Mouse (Mus musculus): ENCODE data around the gene Gm10354. TPM values are rescaled to one million over a fixed set of nuclear protein-coding genes. Genes with fewer than 3 reads are reported as not detected.
"Not testable (repeated sequence)": the region's sequence is repeated elsewhere in the genome, so short reads cannot be mapped to it uniquely, and the experiment has no call there.

Gene Gm10354
- total and polyA plus RNA-seq, 3 experiments, result not detected

- H3K36me3 ChIP-seq (ENCODE audit: control insufficient read depth, insufficient read depth, low read length); H3K27ac ChIP-seq; H3K9ac ChIP-seq (ENCODE audit: low read depth, low read length); H3K27me3 ChIP-seq (ENCODE audit: control insufficient read depth, insufficient read depth, low read length); H3K79me2 ChIP-seq (replicated peaks; ENCODE audit: control insufficient read depth, insufficient read depth, low read length); DNase-seq; H3K4me1 ChIP-seq (ENCODE audit: control insufficient read depth, insufficient read depth, low read length); intact Hi-C loops (cut with DNase I); H3K4me3 ChIP-seq: not testable (repeated sequence)
- TF ChIP-seq CTCF (IDR thresholded peaks at IDR 0.05), result peak; percentile 24; the same call in 1 of the 2 replicates
- WGBS, result 76% methylated on average over 13 of the region's 13 CpGs
These were observed 14.9 kb downstream of the Gm10354 start for GRCm38 (mm10) chr5:14963821-14964220.

- DNase-seq; H3K27me3 ChIP-seq (ENCODE audit: control insufficient read depth, insufficient read depth, low read length); H3K27ac ChIP-seq; H3K9ac ChIP-seq (ENCODE audit: low read depth, low read length); H3K36me3 ChIP-seq (ENCODE audit: control insufficient read depth, insufficient read depth, low read length); H3K4me1 ChIP-seq (ENCODE audit: control insufficient read depth, insufficient read depth, low read length); intact Hi-C loops (cut with DNase I); H3K4me3 ChIP-seq; H3K79me2 ChIP-seq (replicated peaks; ENCODE audit: control insufficient read depth, insufficient read depth, low read length): not testable (repeated sequence)
- WGBS, result 69% methylated on average over 4 of the region's 4 CpGs
These were observed 17.2 kb downstream of the Gm10354 start for GRCm38 (mm10) chr5:14961502-14961901.

DNA sequence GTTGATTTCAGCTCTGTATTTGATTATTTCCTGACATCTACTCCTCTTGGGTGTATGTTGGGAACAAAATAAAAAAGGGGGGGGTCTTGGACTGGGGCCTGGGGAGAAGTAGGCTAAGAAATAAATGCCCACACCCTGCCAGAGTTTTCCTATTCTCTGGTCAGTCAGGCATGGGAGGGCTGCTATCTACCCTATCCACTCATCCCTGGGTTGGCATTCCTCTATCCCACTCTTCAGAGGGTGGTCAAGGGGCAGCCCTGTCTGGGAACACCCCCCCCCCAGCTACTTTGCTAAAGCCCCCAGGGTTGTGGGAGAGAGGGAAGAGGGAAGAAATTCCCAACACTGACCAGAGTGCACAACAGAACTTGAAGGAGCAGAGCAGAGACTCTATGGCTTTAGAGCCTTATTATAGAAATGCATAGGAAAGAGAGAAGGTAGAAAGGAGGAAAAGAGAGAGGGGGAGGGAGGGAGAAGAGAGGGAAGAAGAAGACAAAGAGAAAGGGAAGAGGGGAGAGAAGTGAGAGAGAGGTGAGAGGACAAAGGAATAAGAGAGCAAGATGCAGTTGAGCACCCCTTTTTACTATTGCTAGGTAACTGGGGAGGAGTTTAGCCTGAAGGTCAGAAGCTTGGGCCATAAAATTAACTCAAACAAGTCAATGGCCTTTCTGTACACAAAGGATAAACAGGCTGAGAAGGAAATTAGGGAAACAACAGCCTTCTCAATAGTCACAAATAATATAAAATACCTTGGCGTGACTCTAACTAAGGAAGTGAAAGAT is 22.6 kb downstream of the Gm10354 start:
- 74% methylated on average over 1 of the region's 1 CpGs for WGBS
- DNase-seq; H3K9ac ChIP-seq (ENCODE audit: low read depth, low read length); H3K27ac ChIP-seq; H3K4me3 ChIP-seq; H3K4me1 ChIP-seq (ENCODE audit: control insufficient read depth, insufficient read depth, low read length); intact Hi-C loops (cut with DNase I); H3K79me2 ChIP-seq (replicated peaks; ENCODE audit: control insufficient read depth, insufficient read depth, low read length); H3K27me3 ChIP-seq (ENCODE audit: control insufficient read depth, insufficient read depth, low read length); H3K36me3 ChIP-seq (ENCODE audit: control insufficient read depth, insufficient read depth, low read length): not testable (repeated sequence)

GRCm38 (mm10) chr5:14953587-14953986 is 25.1 kb downstream of the Gm10354 start:
- intact Hi-C loops (cut with DNase I); DNase-seq; H3K4me3 ChIP-seq: not testable (repeated sequence)

GRCm38 (mm10) chr5:14952749-14953148 is 26.0 kb downstream of the Gm10354 start:
- WGBS, result 56% methylated on average over 3 of the region's 3 CpGs
- H3K4me1 ChIP-seq (ENCODE audit: control insufficient read depth, insufficient read depth, low read length); H3K36me3 ChIP-seq (ENCODE audit: control insufficient read depth, insufficient read depth, low read length); H3K4me3 ChIP-seq; intact Hi-C loops (cut with DNase I); H3K27me3 ChIP-seq (ENCODE audit: control insufficient read depth, insufficient read depth, low read length); H3K9ac ChIP-seq (ENCODE audit: low read depth, low read length); H3K79me2 ChIP-seq (replicated peaks; ENCODE audit: control insufficient read depth, insufficient read depth, low read length); H3K27ac ChIP-seq; DNase-seq: not testable (repeated sequence)

More at GRCm38 (mm10) chr5:14953587-14953986, 25.1 kb downstream of the Gm10354 start:
- not testable (repeated sequence) for H3K27me3 ChIP-seq (ENCODE audit: control insufficient read depth, insufficient read depth, low read length); H3K9ac ChIP-seq (ENCODE audit: low read depth, low read length); H3K4me1 ChIP-seq (ENCODE audit: control insufficient read depth, insufficient read depth, low read length); H3K79me2 ChIP-seq (replicated peaks; ENCODE audit: control insufficient read depth, insufficient read depth, low read length); H3K27ac ChIP-seq; H3K36me3 ChIP-seq (ENCODE audit: control insufficient read depth, insufficient read depth, low read length)

- WGBS, result 61% methylated on average over 7 of the region's 7 CpGs
- H3K9ac ChIP-seq (ENCODE audit: low read depth, low read length); H3K79me2 ChIP-seq (replicated peaks; ENCODE audit: control insufficient read depth, insufficient read depth, low read length); H3K4me1 ChIP-seq (ENCODE audit: control insufficient read depth, insufficient read depth, low read length); intact Hi-C loops (cut with DNase I); H3K4me3 ChIP-seq; H3K27ac ChIP-seq; H3K27me3 ChIP-seq (ENCODE audit: control insufficient read depth, insufficient read depth, low read length); H3K36me3 ChIP-seq (ENCODE audit: control insufficient read depth, insufficient read depth, low read length); DNase-seq: not testable (repeated sequence)
These were observed 26.9 kb downstream of the Gm10354 start for GRCm38 (mm10) chr5:14951822-14952221.

- H3K27ac ChIP-seq; DNase-seq; H3K9ac ChIP-seq (ENCODE audit: low read depth, low read length); H3K4me1 ChIP-seq (ENCODE audit: control insufficient read depth, insufficient read depth, low read length); H3K79me2 ChIP-seq (replicated peaks; ENCODE audit: control insufficient read depth, insufficient read depth, low read length); H3K27me3 ChIP-seq (ENCODE audit: control insufficient read depth, insufficient read depth, low read length); intact Hi-C loops (cut with DNase I); H3K36me3 ChIP-seq (ENCODE audit: control insufficient read depth, insufficient read depth, low read length); H3K4me3 ChIP-seq: not testable (repeated sequence)
- 51% methylated on average over 4 of the region's 4 CpGs for WGBS
These were observed 31.1 kb downstream of the Gm10354 start for GRCm38 (mm10) chr5:14947482-14948198.

- WGBS, result 37% methylated on average over 4 of the region's 4 CpGs
- H3K36me3 ChIP-seq (ENCODE audit: control insufficient read depth, insufficient read depth, low read length); H3K27me3 ChIP-seq (ENCODE audit: control insufficient read depth, insufficient read depth, low read length); H3K27ac ChIP-seq; DNase-seq; intact Hi-C loops (cut with DNase I); H3K79me2 ChIP-seq (replicated peaks; ENCODE audit: control insufficient read depth, insufficient read depth, low read length); H3K4me3 ChIP-seq; H3K4me1 ChIP-seq (ENCODE audit: control insufficient read depth, insufficient read depth, low read length); H3K9ac ChIP-seq (ENCODE audit: low read depth, low read length): not testable (repeated sequence)
These were observed 33.2 kb downstream of the Gm10354 start for GRCm38 (mm10) chr5:14945524-14945923.

- H3K27me3 ChIP-seq (ENCODE audit: control insufficient read depth, insufficient read depth, low read length); H3K4me1 ChIP-seq (ENCODE audit: control insufficient read depth, insufficient read depth, low read length); H3K27ac ChIP-seq; H3K9ac ChIP-seq (ENCODE audit: low read depth, low read length); intact Hi-C loops (cut with DNase I); H3K79me2 ChIP-seq (replicated peaks; ENCODE audit: control insufficient read depth, insufficient read depth, low read length); H3K36me3 ChIP-seq (ENCODE audit: control insufficient read depth, insufficient read depth, low read length); DNase-seq; H3K4me3 ChIP-seq: not testable (repeated sequence)
- 84% methylated on average over 1 of the region's 1 CpGs for WGBS
These were observed 37.7 kb downstream of the Gm10354 start for GRCm38 (mm10) chr5:14941043-14941442.
